Mouse (Mus musculus): ENCODE measurements around the gene Dhrs11. TPM values are rescaled to one million over a fixed set of nuclear protein-coding genes. Genes with fewer than 3 reads are reported as not detected.

Dhrs11 gene
- polyA plus RNA-seq, 1 experiment: 5.0 TPM

- no peak overlapping the region for H3K4me3 ChIP-seq (ENCODE audit: low read depth, low read length)
- H3K27ac ChIP-seq (ENCODE audit: insufficient read depth, low read length): no peak overlapping the region
- no peaks in the 10 kb centered on the region for H3K27me3 ChIP-seq (ENCODE audit: control insufficient read depth, insufficient read depth, low read length, poor library complexity, severe bottlenecking)
- no peak for TF ChIP-seq CTCF (IDR thresholded peaks at IDR 0.05; ENCODE audit: low read depth, low read length)
- TF ChIP-seq POLR2A (IDR thresholded peaks at IDR 0.05; ENCODE audit: insufficient read depth, low read length): no peak
- TF ChIP-seq EP300 (IDR thresholded peaks at IDR 0.05; ENCODE audit: insufficient read depth, low read depth, low read length): no peak
- H3K9ac ChIP-seq (ENCODE audit: low read depth, poor library complexity, severe bottlenecking): no peak overlapping the region
- H3K36me3 ChIP-seq (ENCODE audit: control insufficient read depth, insufficient read depth, low read length, poor library complexity, severe bottlenecking): no peaks in the 10 kb centered on the region
- no peaks in the 10 kb centered on the region for H3K4me1 ChIP-seq (ENCODE audit: control insufficient read depth, insufficient read depth, low read length)
- H3K9me3 ChIP-seq (replicated peaks; ENCODE audit: control insufficient read depth, insufficient read depth, low read length, poor library complexity, severe bottlenecking): no peaks in the 10 kb centered on the region
Observed at GRCm38 (mm10) chr11:84826185-84826584, 2.6 kb downstream of the Dhrs11 start.

GRCm38 (mm10) chr11:84825261-84825807 lies 3.5 kb downstream of the Dhrs11 start:
- H3K9ac ChIP-seq (ENCODE audit: low read depth, poor library complexity, severe bottlenecking): no peak overlapping the region
- no peak overlapping the region for H3K27ac ChIP-seq (ENCODE audit: insufficient read depth, low read length)
- no peaks in the 10 kb centered on the region for H3K36me3 ChIP-seq (ENCODE audit: control insufficient read depth, insufficient read depth, low read length, poor library complexity, severe bottlenecking)
- no peaks in the 10 kb centered on the region for H3K4me1 ChIP-seq (ENCODE audit: control insufficient read depth, insufficient read depth, low read length)
- no peaks in the 10 kb centered on the region for H3K27me3 ChIP-seq (ENCODE audit: control insufficient read depth, insufficient read depth, low read length, poor library complexity, severe bottlenecking)
- no peak overlapping the region for H3K4me3 ChIP-seq (ENCODE audit: low read depth, low read length)
- TF ChIP-seq CTCF (IDR thresholded peaks at IDR 0.05; ENCODE audit: low read depth, low read length) (no peak), EP300 (IDR thresholded peaks at IDR 0.05; ENCODE audit: insufficient read depth, low read depth, low read length) (no peak), POLR2A (IDR thresholded peaks at IDR 0.05; ENCODE audit: insufficient read depth, low read length) (no peak)
- H3K9me3 ChIP-seq (replicated peaks; ENCODE audit: control insufficient read depth, insufficient read depth, low read length, poor library complexity, severe bottlenecking): no peaks in the 10 kb centered on the region

GRCm38 (mm10) chr11:84823484-84823897 lies 5.3 kb downstream of the Dhrs11 start:
- H3K27ac ChIP-seq (ENCODE audit: insufficient read depth, low read length): no peak overlapping the region
- TF ChIP-seq POLR2A (IDR thresholded peaks at IDR 0.05; ENCODE audit: insufficient read depth, low read length) (no peak), CTCF (IDR thresholded peaks at IDR 0.05; ENCODE audit: low read depth, low read length) (no peak), EP300 (IDR thresholded peaks at IDR 0.05; ENCODE audit: insufficient read depth, low read depth, low read length) (no peak)
- no peaks in the 10 kb centered on the region for H3K9me3 ChIP-seq (replicated peaks; ENCODE audit: control insufficient read depth, insufficient read depth, low read length, poor library complexity, severe bottlenecking)
- H3K4me1 ChIP-seq (ENCODE audit: control insufficient read depth, insufficient read depth, low read length): no peaks in the 10 kb centered on the region
- H3K27me3 ChIP-seq (ENCODE audit: control insufficient read depth, insufficient read depth, low read length, poor library complexity, severe bottlenecking): no peaks in the 10 kb centered on the region
- no peaks in the 10 kb centered on the region for H3K36me3 ChIP-seq (ENCODE audit: control insufficient read depth, insufficient read depth, low read length, poor library complexity, severe bottlenecking)
- H3K9ac ChIP-seq (ENCODE audit: low read depth, poor library complexity, severe bottlenecking): no peak overlapping the region
- H3K4me3 ChIP-seq (ENCODE audit: low read depth, low read length): no peak overlapping the region

GRCm38 (mm10) chr11:84822487-84822886 lies 6.3 kb downstream of the Dhrs11 start:
- H3K27ac ChIP-seq (ENCODE audit: insufficient read depth, low read length): no peak overlapping the region
- H3K27me3 ChIP-seq (ENCODE audit: control insufficient read depth, insufficient read depth, low read length, poor library complexity, severe bottlenecking): no peaks in the 10 kb centered on the region
- no peaks in the 10 kb centered on the region for H3K9me3 ChIP-seq (replicated peaks; ENCODE audit: control insufficient read depth, insufficient read depth, low read length, poor library complexity, severe bottlenecking)
- no peaks in the 10 kb centered on the region for H3K36me3 ChIP-seq (ENCODE audit: control insufficient read depth, insufficient read depth, low read length, poor library complexity, severe bottlenecking)
- TF ChIP-seq CTCF (IDR thresholded peaks at IDR 0.05; ENCODE audit: low read depth, low read length) (no peak), EP300 (IDR thresholded peaks at IDR 0.05; ENCODE audit: insufficient read depth, low read depth, low read length) (no peak), POLR2A (IDR thresholded peaks at IDR 0.05; ENCODE audit: insufficient read depth, low read length) (no peak)
- no peaks in the 10 kb centered on the region for H3K4me1 ChIP-seq (ENCODE audit: control insufficient read depth, insufficient read depth, low read length)
- H3K4me3 ChIP-seq (ENCODE audit: low read depth, low read length): no peak overlapping the region
- H3K9ac ChIP-seq (ENCODE audit: low read depth, poor library complexity, severe bottlenecking): no peak overlapping the region

GRCm38 (mm10) chr11:84821131-84821770 lies 7.5 kb downstream of the Dhrs11 start:
- H3K27me3 ChIP-seq (ENCODE audit: control insufficient read depth, insufficient read depth, low read length, poor library complexity, severe bottlenecking): no peaks in the 10 kb centered on the region
- no peaks in the 10 kb centered on the region for H3K36me3 ChIP-seq (ENCODE audit: control insufficient read depth, insufficient read depth, low read length, poor library complexity, severe bottlenecking)
- H3K27ac ChIP-seq (ENCODE audit: insufficient read depth, low read length): no peak overlapping the region
- no peak overlapping the region for H3K4me3 ChIP-seq (ENCODE audit: low read depth, low read length)
- no peaks in the 10 kb centered on the region for H3K9me3 ChIP-seq (replicated peaks; ENCODE audit: control insufficient read depth, insufficient read depth, low read length, poor library complexity, severe bottlenecking)
- no peaks in the 10 kb centered on the region for H3K4me1 ChIP-seq (ENCODE audit: control insufficient read depth, insufficient read depth, low read length)
- TF ChIP-seq EP300 (IDR thresholded peaks at IDR 0.05; ENCODE audit: insufficient read depth, low read depth, low read length): no peak
- TF ChIP-seq CTCF (IDR thresholded peaks at IDR 0.05; ENCODE audit: low read depth, low read length): no peak
- TF ChIP-seq POLR2A (IDR thresholded peaks at IDR 0.05; ENCODE audit: insufficient read depth, low read length): no peak
- no peak overlapping the region for H3K9ac ChIP-seq (ENCODE audit: low read depth, poor library complexity, severe bottlenecking)

- no peaks in the 10 kb centered on the region for H3K9me3 ChIP-seq (replicated peaks; ENCODE audit: control insufficient read depth, insufficient read depth, low read length, poor library complexity, severe bottlenecking)
- H3K4me3 ChIP-seq (ENCODE audit: low read depth, low read length): peak within 1 kb of the TSS; percentile 82
- H3K36me3 ChIP-seq (ENCODE audit: control insufficient read depth, insufficient read depth, low read length, poor library complexity, severe bottlenecking): no peaks in the 10 kb centered on the region
- H3K9ac ChIP-seq (ENCODE audit: low read depth, poor library complexity, severe bottlenecking): peak within 1 kb of the TSS; percentile 78
- no peaks in the 10 kb centered on the region for H3K27me3 ChIP-seq (ENCODE audit: control insufficient read depth, insufficient read depth, low read length, poor library complexity, severe bottlenecking)
- H3K27ac ChIP-seq (ENCODE audit: insufficient read depth, low read length): peak within 1 kb of the TSS; percentile 35; the same call in 1 of the 2 replicates
- TF ChIP-seq POLR2A (IDR thresholded peaks at IDR 0.05; ENCODE audit: insufficient read depth, low read length) (peak; percentile 23), EP300 (IDR thresholded peaks at IDR 0.05; ENCODE audit: insufficient read depth, low read depth, low read length) (peak; percentile 64; the same call in 1 of the 2 replicates), CTCF (IDR thresholded peaks at IDR 0.05; ENCODE audit: low read depth, low read length) (peak; percentile 83)
- H3K4me1 ChIP-seq (ENCODE audit: control insufficient read depth, insufficient read depth, low read length): no peaks in the 10 kb centered on the region
Observed at GRCm38 (mm10) chr11:84818961-84819692, 9.7 kb downstream of the Dhrs11 start, which contains the start of gene Mrm1. Gene Mrm1, minus strand, starts transcription at chr11:84819515.

Measured in ES-Bruce4 (cell line).